Mouse (Mus musculus) heart, adult 11 months (tissue): ENCODE data around the gene Ttc30a1.

Source experiments
- DNase-seq: peaks from one replicate; pipeline ENCODE4 v3.0.0; 2022

The Ttc30a1 gene

DNA sequence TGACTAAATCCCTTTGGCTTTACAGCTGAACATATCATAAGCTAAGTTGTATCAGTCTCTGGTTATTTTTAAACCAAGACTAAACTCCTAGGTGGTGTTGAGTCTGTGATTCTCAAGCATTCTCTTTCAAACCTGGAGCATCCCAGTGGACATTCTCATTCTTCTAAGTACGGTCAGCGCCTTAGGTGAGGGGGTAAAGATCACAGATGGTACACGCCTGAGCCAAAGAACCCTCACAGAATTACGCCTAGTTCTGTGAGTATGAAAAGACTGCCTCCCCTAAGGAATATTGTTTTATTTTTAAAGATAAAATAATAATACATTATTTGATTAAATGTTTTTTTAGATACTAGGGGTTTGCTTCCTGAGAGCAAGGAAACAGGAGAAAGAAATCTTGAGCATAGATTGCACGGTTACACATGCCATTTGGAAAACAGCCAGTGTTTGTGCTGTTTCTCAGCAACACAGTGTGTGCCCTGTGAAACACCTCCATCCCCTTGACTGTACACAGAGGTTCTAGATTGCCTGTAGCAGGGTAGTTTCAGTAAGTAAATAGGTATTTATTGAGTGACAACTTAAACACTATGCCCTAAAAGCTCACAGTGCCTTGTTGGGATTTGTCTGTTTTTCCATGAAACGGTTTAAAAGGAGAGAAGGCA lies 51.9 kb downstream of the Ttc30a1 start:
- DNase-seq = peak; percentile 66

- peak; percentile 43 for DNase-seq
Measured at GRCm38 (mm10) chr2:75929141-75929540, 52.6 kb downstream of the Ttc30a1 start.
